Mouse (Mus musculus) myocyte (in vitro differentiated cells): ENCODE measurements at regions not wholly inside any gene's neighbourhood (a gene's known extent, or its start where the extent isn't known, plus 50 kb on each side); places are given as distances from the start of the nearest gene placed in this dataset.

Experiments used
- H3K27me3 ChIP-seq: one replicate; pipeline ENCODE4 v1.6.1; 2011; ENCODE audit not compliant: control insufficient read depth, insufficient read depth, insufficient read length
- H3K36me3 ChIP-seq: one replicate; pipeline ENCODE4 v1.6.1; 2011; ENCODE audit not compliant: control insufficient read depth, insufficient read depth
- H3K4me2 ChIP-seq: one replicate; pipeline ENCODE4 v1.6.1; 2011; ENCODE audit warnings: low read depth, control low read depth
- H3K4me3 ChIP-seq: one replicate; pipeline ENCODE4 v1.5.1; 2011; ENCODE audit warnings: mild to moderate bottlenecking, control low read depth, moderate library complexity
- H3K79me2 ChIP-seq: one replicate; pipeline ENCODE4 v1.6.1; 2011; ENCODE audit not compliant: control insufficient read depth, insufficient read depth
- H3ac ChIP-seq: one replicate; pipeline ENCODE4 v1.6.1; 2011; ENCODE audit not compliant: control insufficient read depth, insufficient read length
- CEBPB ChIP-seq: IDR thresholded peaks from 2 replicates; pipeline ENCODE4 v1.6.1; 2011; ENCODE audit warnings: mild to moderate bottlenecking, moderate library complexity; ENCODE audit not compliant: poor library complexity, insufficient read depth, severe bottlenecking
- E2F4 ChIP-seq: IDR thresholded peaks from one replicate; pipeline ENCODE4 v1.6.1; 2011; ENCODE audit warnings: mild to moderate bottlenecking, control low read depth, moderate library complexity; ENCODE audit not compliant: insufficient read depth
- MAX ChIP-seq: IDR thresholded peaks from one replicate; pipeline ENCODE4 v1.6.1; 2011; ENCODE audit warnings: low read depth, mild to moderate bottlenecking, control low read depth
- MYOD1 ChIP-seq, 3 experiments: IDR thresholded peaks; one replicate each; pipeline ENCODE4 v1.6.1; 2011; ENCODE audit warnings: control low read depth in 2 of 3, low read depth in 2 of 3, mild to moderate bottlenecking in 2 of 3, moderate library complexity in 1 of 3; ENCODE audit not compliant: insufficient read length in 2 of 3, control insufficient read depth in 1 of 3
- MYOG ChIP-seq, 3 experiments: IDR thresholded peaks; one replicate each; pipeline ENCODE4 v1.6.1; 2011; ENCODE audit warnings: control low read depth in 2 of 3, low read depth in 2 of 3, mild to moderate bottlenecking in 2 of 3; ENCODE audit not compliant: insufficient read length in 2 of 3, control insufficient read depth in 1 of 3, insufficient read depth in 1 of 3
- POLR2A ChIP-seq: IDR thresholded peaks from one replicate; pipeline ENCODE4 v1.6.1; 2011; ENCODE audit warnings: low read depth, mild to moderate bottlenecking, control low read depth, moderate library complexity; ENCODE audit not compliant: insufficient read length
- POLR2AphosphoS2 ChIP-seq: IDR thresholded peaks from one replicate; pipeline ENCODE4 v1.6.1; 2011; ENCODE audit warnings: low read depth, control low read depth; ENCODE audit not compliant: insufficient read length
- REST ChIP-seq: IDR thresholded peaks from one replicate; pipeline ENCODE4 v1.6.1; 2011; ENCODE audit warnings: mild to moderate bottlenecking, control low read depth, moderate library complexity; ENCODE audit not compliant: insufficient read depth, insufficient read length
- SRF ChIP-seq: IDR thresholded peaks from one replicate; pipeline ENCODE4 v1.6.1; 2011; ENCODE audit warnings: low read depth; ENCODE audit not compliant: control insufficient read depth, insufficient read length
- TCF12 ChIP-seq: IDR thresholded peaks from one replicate; pipeline ENCODE4 v1.6.1; 2011; ENCODE audit warnings: mild to moderate bottlenecking, control low read depth; ENCODE audit not compliant: poor library complexity, insufficient read depth, severe bottlenecking
- TCF3 ChIP-seq: IDR thresholded peaks from one replicate; pipeline ENCODE4 v1.6.1; 2011; ENCODE audit warnings: low read depth, control low read depth; ENCODE audit not compliant: insufficient read length
- USF1 ChIP-seq: IDR thresholded peaks from one replicate; pipeline ENCODE4 v1.6.1; 2011; ENCODE audit warnings: low read depth, mild to moderate bottlenecking, control low read depth, moderate library complexity

DNA sequence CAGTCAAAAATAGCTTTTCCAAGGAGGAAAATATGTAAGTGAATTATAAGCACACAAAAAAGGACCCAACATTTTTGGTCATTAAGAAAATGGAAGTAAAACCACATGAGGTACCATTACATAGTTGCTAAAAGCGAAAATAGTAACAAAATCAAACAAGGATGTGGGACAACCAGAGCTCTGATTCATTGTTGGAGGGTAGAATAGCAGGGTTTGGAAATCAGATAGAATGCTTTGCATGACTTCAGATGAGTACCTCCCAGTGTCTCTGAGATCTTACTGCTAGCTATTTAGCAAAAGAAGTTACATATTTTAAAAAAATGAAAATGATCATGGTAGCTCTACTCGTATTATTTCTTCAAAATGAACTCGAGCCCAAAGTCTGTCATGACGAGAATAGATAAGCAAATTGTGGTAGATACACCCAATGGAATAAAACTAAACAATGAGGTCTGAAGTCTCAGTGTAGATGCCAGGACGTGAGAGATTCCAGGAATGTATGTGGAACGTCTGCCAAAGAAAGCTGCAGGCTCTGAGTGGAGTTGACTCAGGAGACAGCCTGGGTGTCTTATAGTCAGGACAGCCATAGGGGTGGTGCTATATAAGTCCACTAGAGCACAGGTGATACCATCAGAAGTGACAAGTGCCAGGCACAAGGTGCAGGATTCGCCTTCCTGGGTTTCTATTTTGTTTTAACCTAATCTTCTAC, 113.2 kb upstream of the Pbx1 start:
- TF ChIP-seq REST (no peak), MYOD1 (IDR thresholded peaks at IDR 0.05; ENCODE audit: control insufficient read depth in 1 of 3, insufficient read length in 2 of 3, low read depth in 2 of 3) (no peak), E2F4 (no peak), MYOG (IDR thresholded peaks at IDR 0.05; ENCODE audit: control insufficient read depth in 1 of 3, insufficient read depth in 1 of 3, insufficient read length in 2 of 3, low read depth in 2 of 3) (no peak), USF1 (no peak), POLR2AphosphoS2 (no peak), TCF12 (no peak), MAX (no peak), CEBPB (no peak), POLR2A (no peak), TCF3 (no peak)
- no peaks in the 10 kb centered on the region for H3K27me3 ChIP-seq
- no peak overlapping the region for H3ac ChIP-seq
- no peak overlapping the region for H3K4me3 ChIP-seq
- no peaks in the 10 kb centered on the region for H3K36me3 ChIP-seq
- H3K79me2 ChIP-seq, result no peaks in the 10 kb centered on the region
- H3K4me2 ChIP-seq, result peak overlapping the region; percentile 58

DNA sequence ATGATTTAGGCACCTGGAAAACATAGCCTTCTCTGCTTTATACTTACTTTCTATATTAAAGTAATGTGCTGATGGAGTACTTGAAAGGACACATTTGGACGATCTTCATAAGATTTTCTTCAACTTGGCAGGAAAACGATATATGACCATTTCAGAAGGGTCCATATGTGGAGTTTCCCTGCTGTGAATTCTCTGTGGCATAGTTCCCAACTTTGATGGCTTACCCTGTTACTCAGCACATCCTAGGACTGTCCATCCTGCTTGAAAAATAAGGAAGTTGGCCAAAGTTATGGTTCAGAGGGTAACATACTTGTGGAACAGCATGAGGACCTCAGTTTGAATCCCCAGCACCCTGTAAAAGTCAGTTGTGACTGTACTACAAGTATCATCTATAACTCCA, 109.2 kb upstream of the Pbx1 start:
- no peaks in the 10 kb centered on the region for H3K79me2 ChIP-seq
- no peaks in the 10 kb centered on the region for H3K36me3 ChIP-seq
- no peak overlapping the region for H3K4me2 ChIP-seq
- H3K4me3 ChIP-seq, result no peak overlapping the region
- no peaks in the 10 kb centered on the region for H3K27me3 ChIP-seq
- TF ChIP-seq POLR2A (no peak), TCF3 (no peak), MYOD1 (IDR thresholded peaks at IDR 0.05; ENCODE audit: control insufficient read depth in 1 of 3, insufficient read length in 2 of 3, low read depth in 2 of 3) (no peak), CEBPB (no peak), POLR2AphosphoS2 (no peak)
- no peak overlapping the region for H3ac ChIP-seq

DNA sequence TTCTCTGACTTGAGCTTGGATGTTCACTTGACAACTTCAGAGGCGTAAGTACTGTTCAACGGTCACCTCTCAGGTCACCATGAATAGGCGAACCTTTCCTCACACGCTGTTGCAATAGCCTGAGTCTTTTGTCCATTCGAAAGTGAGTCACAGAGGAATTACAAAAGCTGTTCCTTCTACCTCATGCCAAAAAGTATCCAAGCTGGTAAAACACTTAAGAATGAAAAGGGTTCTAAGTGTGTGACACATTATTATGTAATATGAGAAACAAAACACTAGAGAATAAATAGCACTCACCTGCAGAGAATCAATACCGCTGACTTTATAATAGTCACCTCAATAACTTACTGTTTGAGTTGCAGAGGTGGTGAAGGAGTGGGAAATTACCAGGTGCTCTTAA, 86.0 kb upstream of the Pbx1 start:
- H3ac ChIP-seq, result no peak overlapping the region
- H3K36me3 ChIP-seq, result no peaks in the 10 kb centered on the region
- H3K27me3 ChIP-seq, result no peaks in the 10 kb centered on the region
- no peaks in the 10 kb centered on the region for H3K79me2 ChIP-seq
- H3K4me3 ChIP-seq, result no peak overlapping the region
- TF ChIP-seq CEBPB, result no peak
- no peak for TF ChIP-seq TCF12
- no peak for TF ChIP-seq E2F4
- no peak for TF ChIP-seq USF1
- TF ChIP-seq TCF3, result no peak
- no peak for TF ChIP-seq MAX
- H3K4me2 ChIP-seq, result no peak overlapping the region

DNA sequence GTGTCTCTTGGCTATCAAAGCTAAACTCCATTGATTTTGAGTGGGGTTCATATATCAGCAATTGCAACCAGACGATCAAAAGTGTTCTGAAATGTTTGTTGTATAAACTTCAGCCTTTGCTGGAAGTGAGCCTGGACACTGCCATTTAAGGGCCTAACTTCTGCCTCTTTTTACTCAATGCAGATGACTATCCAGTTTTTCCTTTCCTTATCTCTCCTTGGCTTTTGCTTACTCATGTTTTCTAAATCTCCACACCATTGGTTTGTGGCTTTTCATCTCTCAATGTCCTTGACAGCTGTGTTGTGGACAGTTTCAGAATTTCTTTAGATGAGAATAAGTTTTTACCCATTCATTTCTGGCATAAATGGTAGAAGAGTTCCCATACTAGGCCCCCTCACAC, 74.3 kb upstream of the Pbx1 start:
- no peak overlapping the region for H3ac ChIP-seq
- no peaks in the 10 kb centered on the region for H3K27me3 ChIP-seq
- no peak for TF ChIP-seq MYOG (IDR thresholded peaks at IDR 0.05; ENCODE audit: control insufficient read depth in 1 of 3, insufficient read depth in 1 of 3, insufficient read length in 2 of 3, low read depth in 2 of 3)
- no peak for TF ChIP-seq USF1
- peak; percentile 85 for TF ChIP-seq SRF
- no peak for TF ChIP-seq REST
- no peak for TF ChIP-seq POLR2A
- no peak for TF ChIP-seq MYOD1 (IDR thresholded peaks at IDR 0.05; ENCODE audit: control insufficient read depth in 1 of 3, insufficient read length in 2 of 3, low read depth in 2 of 3)
- H3K4me3 ChIP-seq, result no peak overlapping the region
- no peaks in the 10 kb centered on the region for H3K36me3 ChIP-seq
- no peaks in the 10 kb centered on the region for H3K79me2 ChIP-seq
- H3K4me2 ChIP-seq, result peak overlapping the region; percentile 7

DNA sequence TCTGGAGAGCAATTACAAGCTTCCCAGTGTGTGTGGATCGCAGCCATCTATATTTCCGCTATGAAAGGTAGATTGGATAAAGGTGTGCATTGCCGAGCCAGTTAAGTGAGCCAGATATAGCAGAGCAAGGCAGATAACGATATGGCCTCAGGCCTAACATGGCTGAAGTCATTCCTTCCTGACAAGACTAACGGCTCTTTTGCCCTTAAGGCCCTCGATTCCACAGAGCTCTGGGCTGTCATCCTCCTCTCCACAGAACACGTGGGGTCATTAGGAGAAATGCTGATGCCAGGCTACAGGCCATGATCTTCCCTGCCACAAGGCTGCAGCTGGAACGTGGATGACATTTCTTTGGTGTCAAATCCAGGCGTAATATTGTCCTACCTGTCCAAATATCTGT, 72.7 kb upstream of the Pbx1 start:
- Histone ChIP-seq H3K4me2 (no peak overlapping the region), H3K79me2 (no peaks in the 10 kb centered on the region), H3K27me3 (no peaks in the 10 kb centered on the region), H3ac (no peak overlapping the region), H3K4me3 (no peak overlapping the region), H3K36me3 (no peaks in the 10 kb centered on the region)
- TF ChIP-seq E2F4 (no peak), MYOD1 (IDR thresholded peaks at IDR 0.05; ENCODE audit: control insufficient read depth in 1 of 3, insufficient read length in 2 of 3, low read depth in 2 of 3) (no peak), TCF3 (no peak), MAX (no peak), POLR2A (no peak)
